Mouse (Mus musculus): Measurements from ENCODE around the gene Sdk2. TPM values are rescaled to one million over a fixed set of nuclear protein-coding genes. Genes with fewer than 3 reads are reported as not detected.

Gene Sdk2
- polyA plus RNA-seq, 1 experiment from 2014 or later, result 3.5 TPM

- peak; percentile 83 for DNase-seq
- no peak overlapping the region for H3K9ac ChIP-seq
- H3K4me2 ChIP-seq, result peak overlapping the region; percentile 16; the same call in 1 of the 2 replicates
- ATAC-seq (ENCODE audit: insufficient read depth), result peak; percentile 12; the same call in 1 of the 2 replicates
- H3K4me3 ChIP-seq (ENCODE audit: low read depth, low read length), result no peak overlapping the region
- no peak for TF ChIP-seq CTCF (IDR thresholded peaks at IDR 0.05; ENCODE audit: low read depth)
- H3K27me3 ChIP-seq (ENCODE audit: insufficient read depth, low read length), result no peaks in the 10 kb centered on the region
- H3K36me3 ChIP-seq (ENCODE audit: insufficient read depth), result no peaks in the 10 kb centered on the region
- peak overlapping the region; percentile 83 for H3K27ac ChIP-seq (ENCODE audit: low read depth)
- no peaks in the 10 kb centered on the region for H3K9me3 ChIP-seq (ENCODE audit: low read depth, low read length)
- peaks cover 49% of the 10 kb centered on the region for H3K4me1 ChIP-seq (ENCODE audit: insufficient read depth)
- 8% methylated on average over 1 of the region's 1 CpGs for WGBS
These were observed 277.7 kb downstream of the Sdk2 start for GRCm38 (mm10) chr11:113789101-113789500.

- H3K4me2 ChIP-seq, result peak overlapping the region; percentile 16; the same call in 1 of the 2 replicates
- no peaks in the 10 kb centered on the region for H3K27me3 ChIP-seq (ENCODE audit: insufficient read depth, low read length)
- no peak overlapping the region for H3K9ac ChIP-seq
- H3K4me1 ChIP-seq (ENCODE audit: insufficient read depth), result peaks cover 49% of the 10 kb centered on the region
- H3K27ac ChIP-seq (ENCODE audit: low read depth), result peak overlapping the region; percentile 83; the same call in 1 of the 2 replicates
- DNase-seq (peak; percentile 95), ATAC-seq (ENCODE audit: insufficient read depth) (peak; percentile 75)
- H3K36me3 ChIP-seq (ENCODE audit: insufficient read depth), result no peaks in the 10 kb centered on the region
- no peaks in the 10 kb centered on the region for H3K9me3 ChIP-seq (ENCODE audit: low read depth, low read length)
- WGBS, result 30% methylated on average over 2 of the region's 2 CpGs
- TF ChIP-seq CTCF (IDR thresholded peaks at IDR 0.05; ENCODE audit: low read depth), result no peak
- no peak overlapping the region for H3K4me3 ChIP-seq (ENCODE audit: low read depth, low read length)
These were observed 278.6 kb downstream of the Sdk2 start for GRCm38 (mm10) chr11:113788183-113788789.

- TF ChIP-seq CTCF (IDR thresholded peaks at IDR 0.05; ENCODE audit: low read depth), result no peak
- H3K4me2 ChIP-seq, result no peak overlapping the region
- WGBS, result 70% methylated on average over 13 of the region's 13 CpGs
These were observed 279.2 kb downstream of the Sdk2 start for GRCm38 (mm10) chr11:113787432-113788182.

GRCm38 (mm10) chr11:113787009-113787408, 279.8 kb downstream of the Sdk2 start:
- Histone ChIP-seq H3K27ac (ENCODE audit: low read depth) (peak overlapping the region; percentile 96), H3K4me2 (no peak overlapping the region; the same call in 1 of the 2 replicates), H3K9me3 (ENCODE audit: low read depth, low read length) (no peaks in the 10 kb centered on the region), H3K4me3 (ENCODE audit: low read depth, low read length) (no peak overlapping the region), H3K4me1 (ENCODE audit: insufficient read depth) (peaks cover 53% of the 10 kb centered on the region), H3K36me3 (ENCODE audit: insufficient read depth) (no peaks in the 10 kb centered on the region), H3K27me3 (ENCODE audit: insufficient read depth, low read length) (no peaks in the 10 kb centered on the region), H3K9ac (no peak overlapping the region)
- 75% methylated on average over 11 of the region's 11 CpGs for WGBS
- ATAC-seq (ENCODE audit: insufficient read depth) (no peak), DNase-seq (no peak)
- TF ChIP-seq CTCF (IDR thresholded peaks at IDR 0.05; ENCODE audit: low read depth), result no peak

More at GRCm38 (mm10) chr11:113787432-113788182, 279.2 kb downstream of the Sdk2 start:
- DNase-seq, result no peak
- H3K4me1 ChIP-seq (ENCODE audit: insufficient read depth), result peaks cover 49% of the 10 kb centered on the region
- H3K36me3 ChIP-seq (ENCODE audit: insufficient read depth), result no peaks in the 10 kb centered on the region
- H3K4me3 ChIP-seq (ENCODE audit: low read depth, low read length), result no peak overlapping the region
- no peaks in the 10 kb centered on the region for H3K27me3 ChIP-seq (ENCODE audit: insufficient read depth, low read length)
- no peak for ATAC-seq (ENCODE audit: insufficient read depth)
- no peaks in the 10 kb centered on the region for H3K9me3 ChIP-seq (ENCODE audit: low read depth, low read length)
- no peak overlapping the region for H3K9ac ChIP-seq
- peak overlapping the region; percentile 80 for H3K27ac ChIP-seq (ENCODE audit: low read depth)

GRCm38 (mm10) chr11:113786395-113786794, 280.5 kb downstream of the Sdk2 start:
- ATAC-seq (ENCODE audit: insufficient read depth) (no peak), DNase-seq (peak; percentile 30)
- peak overlapping the region; percentile 64 for H3K4me2 ChIP-seq
- no peaks in the 10 kb centered on the region for H3K36me3 ChIP-seq (ENCODE audit: insufficient read depth)
- peak overlapping the region; percentile 28 for H3K4me3 ChIP-seq (ENCODE audit: low read depth, low read length)
- peak overlapping the region; percentile 96 for H3K27ac ChIP-seq (ENCODE audit: low read depth)
- no peaks in the 10 kb centered on the region for H3K9me3 ChIP-seq (ENCODE audit: low read depth, low read length)
- 33% methylated on average over 4 of the region's 4 CpGs for WGBS
- no peaks in the 10 kb centered on the region for H3K27me3 ChIP-seq (ENCODE audit: insufficient read depth, low read length)
- no peak for TF ChIP-seq CTCF (IDR thresholded peaks at IDR 0.05; ENCODE audit: low read depth)
- peaks cover 55% of the 10 kb centered on the region for H3K4me1 ChIP-seq (ENCODE audit: insufficient read depth)
- peak overlapping the region; percentile 45 for H3K9ac ChIP-seq

GRCm38 (mm10) chr11:113785406-113786171, 281.3 kb downstream of the Sdk2 start:
- peak; percentile 13; the same call in 1 of the 2 replicates for TF ChIP-seq CTCF (IDR thresholded peaks at IDR 0.05; ENCODE audit: low read depth)
- peak overlapping the region; percentile 28 for H3K4me3 ChIP-seq (ENCODE audit: low read depth, low read length)
- H3K9me3 ChIP-seq (ENCODE audit: low read depth, low read length), result no peaks in the 10 kb centered on the region
- peak overlapping the region; percentile 45 for H3K9ac ChIP-seq
- DNase-seq (peak; percentile 95), ATAC-seq (ENCODE audit: insufficient read depth) (peak; percentile 86)
- peak overlapping the region; percentile 64 for H3K4me2 ChIP-seq
- WGBS, result 1% methylated on average over 19 of the region's 19 CpGs
- peaks cover 50% of the 10 kb centered on the region for H3K4me1 ChIP-seq (ENCODE audit: insufficient read depth)
- H3K27ac ChIP-seq (ENCODE audit: low read depth), result peak overlapping the region; percentile 96
- no peaks in the 10 kb centered on the region for H3K36me3 ChIP-seq (ENCODE audit: insufficient read depth)
- H3K27me3 ChIP-seq (ENCODE audit: insufficient read depth, low read length), result no peaks in the 10 kb centered on the region
